Mouse (Mus musculus): ENCODE results near the gene Scin.

GRCm38 (mm10) chr12:40082048-40082447 is 52.0 kb downstream of the Scin start:
- TF ChIP-seq CTCF (IDR thresholded peaks at IDR 0.05; ENCODE audit: extremely low read depth, insufficient read length, insufficient replicate concordance, low read depth, low read length), result no peak
- no peak for TF ChIP-seq POLR2A (IDR thresholded peaks at IDR 0.05; ENCODE audit: low read depth, low read length)
